ENCODE assay signal across 8 mouse cellular contexts in the genomic region with DNA sequence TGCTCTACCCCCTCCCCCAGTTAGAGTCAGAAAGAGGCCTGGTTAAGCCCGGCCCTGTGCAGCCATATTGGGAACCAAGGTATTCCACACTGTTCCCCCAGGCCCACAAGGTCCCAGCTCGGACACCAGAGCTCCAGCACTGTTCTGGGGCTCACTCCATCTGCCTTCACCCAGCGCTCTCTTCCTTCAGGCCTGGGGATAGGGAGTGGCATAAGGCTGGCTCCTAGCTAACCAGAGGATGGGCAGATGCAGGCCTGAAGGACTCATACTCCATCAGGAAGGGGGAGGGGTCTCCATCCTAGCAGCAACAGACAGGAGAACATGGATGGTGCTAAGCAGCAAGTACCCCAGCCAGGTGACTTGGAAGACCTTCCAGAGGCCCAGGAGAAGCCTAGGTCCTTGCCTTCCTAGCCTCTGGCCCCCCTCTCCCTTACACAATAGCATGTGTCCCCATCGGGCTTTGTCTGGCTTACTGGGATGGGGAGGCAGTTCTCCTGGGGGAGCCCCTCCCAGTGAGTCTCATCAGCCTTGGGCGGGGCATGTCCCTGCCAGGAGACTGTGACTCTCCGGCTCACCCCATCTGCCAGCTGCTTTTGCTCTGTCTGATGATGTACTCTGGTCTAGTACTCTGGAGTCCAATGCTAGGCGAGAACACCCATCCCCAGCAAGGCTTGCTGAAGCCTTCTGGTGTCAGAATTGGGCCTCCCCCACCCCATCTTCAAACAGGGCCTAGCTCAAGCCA. TPM values are rescaled to one million over a fixed set of nuclear protein-coding genes. Genes with fewer than 3 reads are reported as not detected.
DNase-seq lines count a peak whose midpoint lies in the region; ATAC-seq and TF ChIP-seq lines count a peak whose summit lies in the region.

No protein-coding gene starts in this region.

- peak overlapping the region; percentile 70; the same call in 1 of the 2 replicates for H3K4me3 ChIP-seq in kidney, embryonic 14.5 days (ENCODE audit: low read length)
- peak overlapping the region; percentile 82 for H3K4me3 ChIP-seq in embryonic facial prominence, embryonic 13.5 days
- peak overlapping the region; percentile 79 for H3K4me3 ChIP-seq in intestine, postnatal 0 days (ENCODE audit: low read depth, low read length)
- H3K4me3 ChIP-seq in stomach, embryonic 14.5 days (ENCODE audit: low read depth, low read length) = peak overlapping the region; percentile 64

- H3K36me3 ChIP-seq in kidney, embryonic 14.5 days (ENCODE audit: control insufficient read depth, insufficient read depth, low read length) = no peaks in the 10 kb centered on the region
- peaks cover 22% of the 10 kb centered on the region for H3K36me3 ChIP-seq in embryonic facial prominence, embryonic 13.5 days
- peaks cover 18% of the 10 kb centered on the region; the same call in 1 of the 2 replicates for H3K36me3 ChIP-seq in intestine, postnatal 0 days (ENCODE audit: control insufficient read depth, insufficient read depth)
- H3K36me3 ChIP-seq in stomach, embryonic 14.5 days (ENCODE audit: control insufficient read depth, insufficient read depth, low read length) = no peaks in the 10 kb centered on the region

- WGBS in kidney, embryonic 14.5 days = 78% methylated on average over 7 of the region's 7 CpGs
- 43% methylated on average over 7 of the region's 7 CpGs for WGBS in embryonic facial prominence, embryonic 13.5 days
- WGBS in intestine, postnatal 0 days = 41% methylated on average over 7 of the region's 7 CpGs
- WGBS in stomach, embryonic 14.5 days = 66% methylated on average over 7 of the region's 7 CpGs

- H3K4me1 ChIP-seq in kidney, embryonic 14.5 days (ENCODE audit: control insufficient read depth, insufficient read depth, low read length) = peaks cover 20% of the 10 kb centered on the region
- peaks cover 37% of the 10 kb centered on the region for H3K4me1 ChIP-seq in embryonic facial prominence, embryonic 13.5 days
- peaks cover 17% of the 10 kb centered on the region for H3K4me1 ChIP-seq in intestine, postnatal 0 days (replicated peaks; ENCODE audit: control insufficient read depth, insufficient read depth, low read length)
- peaks cover 20% of the 10 kb centered on the region; the same call in 1 of the 2 replicates for H3K4me1 ChIP-seq in stomach, embryonic 14.5 days (ENCODE audit: control insufficient read depth, insufficient read depth, low read length)

- ATAC-seq in kidney, embryonic 14.5 days (ENCODE audit: low FRiP score, low TSS enrichment) = no peak
- no peak for ATAC-seq in embryonic facial prominence, embryonic 13.5 days (ENCODE audit: insufficient number of reproducible peaks, insufficient read depth, low FRiP score, low TSS enrichment, low read depth)
- ATAC-seq in intestine, postnatal 0 days = peak; percentile 23; the same call in 1 of the 2 replicates
- no peak for ATAC-seq in stomach, embryonic 14.5 days (ENCODE audit: insufficient number of reproducible peaks, insufficient read depth, low FRiP score, low read depth)

- peak overlapping the region; percentile 71 for H3K9ac ChIP-seq in kidney, embryonic 14.5 days (ENCODE audit: low read depth, low read length)
- peak overlapping the region; percentile 87 for H3K9ac ChIP-seq in embryonic facial prominence, embryonic 13.5 days
- 0 out of 2 replicates have a peak overlapping the region, but pooled peaks have one; percentile 67 for H3K9ac ChIP-seq in intestine, postnatal 0 days (ENCODE audit: low read depth, low read length)
- 0 out of 2 replicates have a peak overlapping the region, but pooled peaks have one; percentile 18 for H3K9ac ChIP-seq in stomach, embryonic 14.5 days (replicated peaks; ENCODE audit: low read depth, low read length)

- no peak overlapping the region for H3K27ac ChIP-seq in kidney, embryonic 14.5 days (ENCODE audit: low read depth, low read length)
- H3K27ac ChIP-seq in embryonic facial prominence, embryonic 13.5 days = peak overlapping the region; percentile 28; the same call in 1 of the 2 replicates
- peak overlapping the region; percentile 28; the same call in 1 of the 2 replicates for H3K27ac ChIP-seq in intestine, postnatal 0 days (ENCODE audit: low read depth, low read length)
- no peak overlapping the region for H3K27ac ChIP-seq in stomach, embryonic 14.5 days (ENCODE audit: low read length)

- peaks cover 48% of the 10 kb centered on the region for H3K27me3 ChIP-seq in kidney, embryonic 14.5 days (ENCODE audit: control insufficient read depth, insufficient read depth, low read length)
- H3K27me3 ChIP-seq in embryonic facial prominence, embryonic 13.5 days = peaks cover 42% of the 10 kb centered on the region
- peaks cover 5% of the 10 kb centered on the region; the same call in 1 of the 2 replicates for H3K27me3 ChIP-seq in intestine, postnatal 0 days (replicated peaks; ENCODE audit: control insufficient read depth, insufficient read depth, low read length)
- peaks cover 25% of the 10 kb centered on the region for H3K27me3 ChIP-seq in stomach, embryonic 14.5 days (ENCODE audit: control insufficient read depth, insufficient read depth, low read length)

- no peaks in the 10 kb centered on the region for H3K9me3 ChIP-seq in kidney, embryonic 14.5 days (ENCODE audit: control insufficient read depth, low read length)
- no peaks in the 10 kb centered on the region for H3K9me3 ChIP-seq in embryonic facial prominence, embryonic 13.5 days
- no peaks in the 10 kb centered on the region for H3K9me3 ChIP-seq in intestine, postnatal 0 days (ENCODE audit: control insufficient read depth)
- H3K9me3 ChIP-seq in stomach, embryonic 14.5 days (ENCODE audit: control insufficient read depth, low read depth, low read length) = no peaks in the 10 kb centered on the region

- H3K4me2 ChIP-seq in kidney, embryonic 14.5 days (replicated peaks; ENCODE audit: low read depth, low read length) = peak overlapping the region; percentile 89
- peak overlapping the region; percentile 86 for H3K4me2 ChIP-seq in embryonic facial prominence, embryonic 13.5 days
- H3K4me2 ChIP-seq in intestine, postnatal 0 days (replicated peaks; ENCODE audit: low read depth) = peak overlapping the region; percentile 93
- peak overlapping the region; percentile 81 for H3K4me2 ChIP-seq in stomach, embryonic 14.5 days (replicated peaks; ENCODE audit: low read depth, low read length)

- DNase-seq in kidney, adult 11 months = no peak
- peak; percentile 63 for DNase-seq in MN1 (ENCODE audit: low spot score)
- DNase-seq in B cell, adult 2 months = no peak
- DNase-seq in spleen, postnatal 36 days (ENCODE audit: low spot score in 2 of 2) = no peak

- TF ChIP-seq CTCF in intestine, postnatal 0 days (IDR thresholded peaks at IDR 0.05; ENCODE audit: low read depth) = no peak

RNA-seq across cellular contexts. Expression of a gene that starts 1.4 kb away (rescaled TPM):
- 12.2 and 14.2 TPM in 2 replicates for polyA plus RNA-seq in kidney, embryonic 14.5 days (2014; fragmentation: Nextera tagmentation; extraction: Ambion mirVana)
- polyA plus RNA-seq in embryonic facial prominence, embryonic 13.5 days (2015; fragmentation: Nextera tagmentation; extraction: Ambion mirVana) = 39.7 and 45.9 TPM in 2 replicates
- polyA plus RNA-seq in intestine, postnatal 0 days (2015; fragmentation: Nextera tagmentation; extraction: Ambion mirVana) = 24.7 and 25.4 TPM in 2 replicates
- polyA plus RNA-seq in stomach, embryonic 14.5 days (2014; fragmentation: Nextera tagmentation; extraction: Ambion mirVana) = 17.1 and 18.9 TPM in 2 replicates

RNA-seq across cellular contexts. Expression of a gene that starts 2.1 kb away (rescaled TPM):
- polyA plus RNA-seq in kidney, embryonic 14.5 days (2014; fragmentation: Nextera tagmentation; extraction: Ambion mirVana) = 1.2 and 1.7 TPM in 2 replicates
- 4.5 and 7.4 TPM in 2 replicates for polyA plus RNA-seq in embryonic facial prominence, embryonic 13.5 days (2015; fragmentation: Nextera tagmentation; extraction: Ambion mirVana)
- 0.34 and 1.4 TPM in 2 replicates for polyA plus RNA-seq in intestine, postnatal 0 days (2015; fragmentation: Nextera tagmentation; extraction: Ambion mirVana)
- 0.67 and 1.3 TPM in 2 replicates for polyA plus RNA-seq in stomach, embryonic 14.5 days (2014; fragmentation: Nextera tagmentation; extraction: Ambion mirVana)

RNA-seq across cellular contexts. Expression of a gene that starts 6.2 kb away (rescaled TPM):
- 1.1 and 1.6 TPM in 2 replicates for polyA plus RNA-seq in kidney, embryonic 14.5 days (2014; fragmentation: Nextera tagmentation; extraction: Ambion mirVana)
- polyA plus RNA-seq in embryonic facial prominence, embryonic 13.5 days (2015; fragmentation: Nextera tagmentation; extraction: Ambion mirVana) = 2.2 and 3.2 TPM in 2 replicates
- polyA plus RNA-seq in intestine, postnatal 0 days (2015; fragmentation: Nextera tagmentation; extraction: Ambion mirVana) = 1.6 and 2.4 TPM in 2 replicates
- polyA plus RNA-seq in stomach, embryonic 14.5 days (2014; fragmentation: Nextera tagmentation; extraction: Ambion mirVana) = 1.1 and 1.5 TPM in 2 replicates

RNA-seq across cellular contexts. Expression of a gene that starts 37.9 kb away (rescaled TPM):
- 0.61 and 0.63 TPM in 2 replicates for polyA plus RNA-seq in kidney, embryonic 14.5 days (2014; fragmentation: Nextera tagmentation; extraction: Ambion mirVana)
- 7.9 and 8.3 TPM in 2 replicates for polyA plus RNA-seq in embryonic facial prominence, embryonic 13.5 days (2015; fragmentation: Nextera tagmentation; extraction: Ambion mirVana)
- 0.93 and 1.0 TPM in 2 replicates for polyA plus RNA-seq in intestine, postnatal 0 days (2015; fragmentation: Nextera tagmentation; extraction: Ambion mirVana)
- 0.53 and 1.1 TPM in 2 replicates for polyA plus RNA-seq in stomach, embryonic 14.5 days (2014; fragmentation: Nextera tagmentation; extraction: Ambion mirVana)

Comparison
In these comparisons a context has a peak if more than half of its experiments do, and no peak if none do; other contexts are left out.
1. H3K27ac ChIP-seq: peak in embryonic facial prominence, embryonic 13.5 days (single experiment) and intestine, postnatal 0 days (single experiment); none in kidney, embryonic 14.5 days (single experiment) and stomach, embryonic 14.5 days (single experiment).
2. H3K9ac ChIP-seq: peak in every context shown above with its lines; median percentile 87 in embryonic facial prominence, embryonic 13.5 days; 71 in kidney, embryonic 14.5 days; 67 in intestine, postnatal 0 days; 18 in stomach, embryonic 14.5 days.
3. Peak in every context shown above with its lines, with median percentiles within 50 percentile points of each other: H3K4me2 ChIP-seq and H3K4me3 ChIP-seq.